Mouse (Mus musculus): ENCODE data around the gene Gm28539. TPM values are rescaled to one million over a fixed set of nuclear protein-coding genes. Genes with fewer than 3 reads are reported as not detected.
A peak's percentile ranks its signal among the peaks of the same experiment; 100 is the strongest.
"Not testable (repeated sequence)": the region's sequence is repeated elsewhere in the genome, so short reads cannot be mapped to it uniquely, and the experiment has no call there.

Gene Gm28539
- polyA plus RNA-seq, 1 experiment from 2014 or later = not detected

DNA sequence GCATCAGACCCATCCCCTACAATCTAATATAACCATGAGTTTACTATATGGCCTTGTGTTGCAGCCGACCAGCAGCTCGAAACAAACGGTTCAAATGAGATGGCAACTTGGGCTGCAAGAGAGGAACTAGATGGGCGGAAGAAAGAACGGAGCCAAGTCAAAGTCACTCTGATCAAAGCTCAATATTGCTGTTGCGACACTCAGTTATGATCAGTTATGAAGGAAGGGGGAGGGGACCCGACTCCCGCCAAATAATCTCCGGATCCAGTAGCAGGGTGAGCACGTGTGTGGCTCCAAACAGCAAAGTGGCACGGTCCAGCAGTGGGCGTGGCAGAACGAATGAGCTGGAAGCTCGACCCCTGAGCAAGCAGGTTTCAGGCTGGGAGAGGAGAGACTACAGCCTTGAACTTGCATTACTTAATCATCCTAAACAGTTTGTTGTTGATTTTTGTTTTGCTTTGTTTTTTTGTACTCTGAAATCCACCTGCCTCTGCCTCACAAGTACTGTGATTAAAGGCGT is 10.0 kb downstream of the Gm28539 start:
- TF ChIP-seq EP300 (IDR thresholded peaks at IDR 0.05) (no peak), CTCF (IDR thresholded peaks at IDR 0.05) (no peak)
- Histone ChIP-seq H3K36me3 (ENCODE audit: insufficient read depth, low read length) (no peaks in the 10 kb centered on the region), H3K4me2 (replicated peaks; ENCODE audit: low read depth, low read length) (no peak overlapping the region), H3K9me3 (ENCODE audit: low read length) (no peaks in the 10 kb centered on the region), H3K27ac (ENCODE audit: low read length) (no peak overlapping the region), H3K4me3 (ENCODE audit: low read depth, low read length) (no peak overlapping the region), H3K4me1 (ENCODE audit: insufficient read depth, low read depth, low read length) (no peaks in the 10 kb centered on the region), H3K9ac (replicated peaks; ENCODE audit: low read depth) (no peak overlapping the region), H3K27me3 (replicated peaks; ENCODE audit: insufficient read depth, low read length) (no peaks in the 10 kb centered on the region)
- 84% methylated on average over 15 of the region's 15 CpGs for WGBS
- ATAC-seq = no peak
- no peak for DNase-seq (ENCODE audit: low spot score)

DNA sequence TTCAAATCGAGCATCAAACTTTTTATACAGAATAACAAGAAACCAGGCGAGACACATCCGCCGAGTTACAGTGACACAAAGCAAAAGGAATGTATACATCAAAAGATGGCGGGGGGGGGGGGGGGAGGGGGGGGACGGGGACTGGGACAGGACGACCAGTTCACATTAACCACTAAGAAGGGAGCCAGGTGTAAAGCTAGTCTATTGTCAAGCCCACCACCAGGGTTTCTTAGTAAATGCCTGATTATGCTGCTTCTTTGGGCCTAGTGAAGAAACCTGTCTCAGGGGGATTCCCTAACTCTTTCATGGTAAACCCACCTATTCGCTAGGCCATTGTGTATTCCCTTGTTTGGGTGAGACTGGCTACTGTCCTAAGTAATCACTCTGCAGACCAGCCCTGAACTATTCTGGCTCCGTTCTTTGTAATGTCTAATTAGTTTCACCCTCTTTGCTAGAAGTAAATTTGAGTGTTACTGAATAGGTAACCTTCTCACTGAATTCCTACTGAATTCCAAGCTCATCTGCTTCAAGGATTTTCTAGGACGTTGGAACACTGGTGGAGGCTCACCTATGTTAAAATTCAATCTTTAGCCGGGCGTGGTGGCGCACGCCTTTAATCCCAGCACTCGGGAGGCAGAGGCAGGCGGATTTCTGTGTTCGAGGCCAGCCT is 13.3 kb downstream of the Gm28539 start:
- H3K27ac ChIP-seq (ENCODE audit: low read length); H3K9ac ChIP-seq (replicated peaks; ENCODE audit: low read depth); DNase-seq (ENCODE audit: low spot score); H3K27me3 ChIP-seq (replicated peaks; ENCODE audit: insufficient read depth, low read length); H3K36me3 ChIP-seq (ENCODE audit: insufficient read depth, low read length); H3K4me1 ChIP-seq (ENCODE audit: insufficient read depth, low read depth, low read length); ATAC-seq; H3K4me2 ChIP-seq (replicated peaks; ENCODE audit: low read depth, low read length); H3K4me3 ChIP-seq (ENCODE audit: low read depth, low read length); H3K9me3 ChIP-seq (ENCODE audit: low read length): not testable (repeated sequence)
- 89% methylated on average over 14 of the region's 17 CpGs for WGBS

GRCm38 (mm10) chr16:18858551-18858950 is 22.2 kb downstream of the Gm28539 start:
- ATAC-seq = peak; percentile 21; the same call in 1 of the 2 replicates
- TF ChIP-seq EP300 (IDR thresholded peaks at IDR 0.05) (no peak), CTCF (IDR thresholded peaks at IDR 0.05) (peak; percentile 69)
- Histone ChIP-seq H3K27me3 (replicated peaks; ENCODE audit: insufficient read depth, low read length) (no peaks in the 10 kb centered on the region), H3K9ac (replicated peaks; ENCODE audit: low read depth) (no peak overlapping the region), H3K4me1 (ENCODE audit: insufficient read depth, low read depth, low read length) (no peaks in the 10 kb centered on the region), H3K27ac (ENCODE audit: low read length) (no peak overlapping the region), H3K4me2 (replicated peaks; ENCODE audit: low read depth, low read length) (no peak overlapping the region), H3K4me3 (ENCODE audit: low read depth, low read length) (no peak overlapping the region), H3K9me3 (ENCODE audit: low read length) (no peaks in the 10 kb centered on the region), H3K36me3 (ENCODE audit: insufficient read depth, low read length) (no peaks in the 10 kb centered on the region)
- DNase-seq (ENCODE audit: low spot score) = peak; percentile 75

DNA sequence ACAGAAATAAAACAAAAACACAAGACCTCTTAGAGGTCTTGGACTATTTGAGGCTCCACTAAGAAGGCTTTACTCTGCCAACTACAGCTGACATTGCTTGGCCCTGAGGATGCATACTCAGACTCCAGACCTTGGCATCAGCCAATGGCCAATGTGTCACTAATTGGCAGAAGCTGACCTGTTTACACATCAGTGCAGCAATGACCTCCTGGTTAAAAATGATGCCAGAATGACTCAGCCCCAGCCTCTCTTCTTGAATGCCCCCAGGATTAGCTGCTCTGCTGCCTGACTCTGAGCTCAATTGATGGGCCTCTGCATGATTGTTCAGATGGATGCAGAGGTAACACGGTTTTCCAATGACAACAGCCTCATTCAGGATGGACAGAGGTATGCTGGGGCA is 23.8 kb downstream of the Gm28539 start:
- no peak for TF ChIP-seq EP300 (IDR thresholded peaks at IDR 0.05)
- no peak for TF ChIP-seq CTCF (IDR thresholded peaks at IDR 0.05)
- H3K4me3 ChIP-seq (ENCODE audit: low read depth, low read length) = no peak overlapping the region
- no peaks in the 10 kb centered on the region for H3K4me1 ChIP-seq (ENCODE audit: insufficient read depth, low read depth, low read length)
- H3K9ac ChIP-seq (replicated peaks; ENCODE audit: low read depth) = no peak overlapping the region
- ATAC-seq = no peak
- no peaks in the 10 kb centered on the region for H3K9me3 ChIP-seq (ENCODE audit: low read length)
- WGBS = 70% methylated on average over 1 of the region's 1 CpGs
- H3K27me3 ChIP-seq (replicated peaks; ENCODE audit: insufficient read depth, low read length) = no peaks in the 10 kb centered on the region
- no peak overlapping the region for H3K27ac ChIP-seq (ENCODE audit: low read length)
- no peaks in the 10 kb centered on the region for H3K36me3 ChIP-seq (ENCODE audit: insufficient read depth, low read length)
- no peak overlapping the region for H3K4me2 ChIP-seq (replicated peaks; ENCODE audit: low read depth, low read length)
- DNase-seq (ENCODE audit: low spot score) = no peak

- DNase-seq (ENCODE audit: low spot score); ATAC-seq; H3K27ac ChIP-seq (ENCODE audit: low read length); H3K9me3 ChIP-seq (ENCODE audit: low read length); H3K4me1 ChIP-seq (ENCODE audit: insufficient read depth, low read depth, low read length); H3K4me3 ChIP-seq (ENCODE audit: low read depth, low read length); H3K27me3 ChIP-seq (replicated peaks; ENCODE audit: insufficient read depth, low read length); H3K9ac ChIP-seq (replicated peaks; ENCODE audit: low read depth); H3K4me2 ChIP-seq (replicated peaks; ENCODE audit: low read depth, low read length): not testable (repeated sequence)
- WGBS = 66% methylated on average over 1 of the region's 1 CpGs
- peaks cover 16% of the 10 kb centered on the region; the same call in 1 of the 2 replicates for H3K36me3 ChIP-seq (ENCODE audit: insufficient read depth, low read length)
These were observed 34.1 kb downstream of the Gm28539 start for GRCm38 (mm10) chr16:18870495-18870894.

DNA sequence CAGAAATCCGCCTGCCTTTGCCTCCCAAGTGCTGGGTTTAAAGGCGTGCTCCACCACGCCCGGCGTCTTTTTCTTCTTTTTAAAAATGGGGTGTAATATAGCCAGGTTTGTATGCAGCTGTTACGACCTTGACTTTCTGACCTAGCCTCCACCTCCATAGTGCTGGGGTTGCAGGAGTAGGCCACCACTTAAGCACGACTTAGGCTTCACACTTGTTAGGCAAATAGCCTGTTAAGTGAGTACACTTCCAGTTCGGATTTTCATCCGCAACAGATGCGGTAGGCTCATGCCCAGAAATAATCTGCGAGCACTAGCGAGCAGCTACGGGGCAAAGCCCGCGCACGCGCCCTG is 39.7 kb downstream of the Gm28539 start:
- H3K27ac ChIP-seq (ENCODE audit: low read length) = peak overlapping the region; percentile 95
- no peak for ATAC-seq

More for the DNA sequence above, 39.7 kb downstream of the Gm28539 start:
- H3K4me1 ChIP-seq (ENCODE audit: insufficient read depth, low read depth, low read length) = peaks cover 7% of the 10 kb centered on the region; the same call in 1 of the 2 replicates
- H3K36me3 ChIP-seq (ENCODE audit: insufficient read depth, low read length) = peaks cover 16% of the 10 kb centered on the region; the same call in 1 of the 2 replicates
- H3K27me3 ChIP-seq (replicated peaks; ENCODE audit: insufficient read depth, low read length) = no peaks in the 10 kb centered on the region
- H3K9me3 ChIP-seq (ENCODE audit: low read length) = no peaks in the 10 kb centered on the region
- peak overlapping the region; percentile 95 for H3K4me2 ChIP-seq (replicated peaks; ENCODE audit: low read depth, low read length)
- peak overlapping the region; percentile 88 for H3K4me3 ChIP-seq (ENCODE audit: low read depth, low read length)
- no peak for TF ChIP-seq CTCF (IDR thresholded peaks at IDR 0.05)
- TF ChIP-seq EP300 (IDR thresholded peaks at IDR 0.05) = no peak
- WGBS = 1% methylated on average over 17 of the region's 17 CpGs
- no peak for DNase-seq (ENCODE audit: low spot score)
- H3K9ac ChIP-seq (replicated peaks; ENCODE audit: low read depth) = peak overlapping the region; percentile 76

Measured in lung, postnatal 0 days (tissue).